Mouse (Mus musculus): ENCODE measurements around the gene Ano2. TPM values are rescaled to one million over a fixed set of nuclear protein-coding genes. Genes with fewer than 3 reads are reported as not detected.

Gene Ano2
- polyA plus RNA-seq, 2 experiments: 0.03 TPM; not detected in 1

DNA sequence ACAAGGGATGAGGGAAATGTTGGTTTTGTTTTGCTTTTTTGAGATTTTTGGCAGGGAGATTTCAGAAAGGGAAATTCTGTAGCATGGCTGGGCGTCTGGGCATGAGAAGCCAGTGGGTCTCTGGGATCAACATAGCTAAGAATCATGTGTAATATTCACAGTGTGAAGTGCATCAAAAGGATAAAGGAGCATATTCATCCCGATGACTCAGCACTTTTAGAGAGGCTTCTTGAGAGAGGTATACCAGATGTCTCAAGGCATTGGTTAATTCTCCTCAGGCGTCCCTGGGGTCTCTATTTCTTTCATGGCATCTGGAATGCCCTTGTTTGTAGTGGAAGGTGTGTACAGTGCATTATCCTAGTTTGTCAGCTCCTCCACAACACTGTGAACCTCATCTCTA, 18.4 kb upstream of the Ano2 start:
- Histone ChIP-seq H3K9me3 (ENCODE audit: control insufficient read depth, low read length) (no peaks in the 10 kb centered on the region), H3K27me3 (ENCODE audit: control insufficient read depth, insufficient read depth, low read length) (no peaks in the 10 kb centered on the region), H3K36me3 (replicated peaks; ENCODE audit: control insufficient read depth, insufficient read depth, low read depth) (no peaks in the 10 kb centered on the region), H3K4me1 (replicated peaks; ENCODE audit: control insufficient read depth in 2 of 2, insufficient read depth in 2 of 2, low read length in 1 of 2) (no peaks in the 10 kb centered on the region), H3K9ac (replicated peaks) (no peak overlapping the region), H3K4me2 (ENCODE audit: low read depth) (no peak overlapping the region), H3K27ac (no peak overlapping the region), H3K4me3 (ENCODE audit: insufficient read depth in 1 of 2, low read depth in 2 of 2, low read length in 2 of 2) (no peak overlapping the region)
- TF ChIP-seq CTCF (IDR thresholded peaks at IDR 0.05; ENCODE audit: low read depth) (no peak), EP300 (IDR thresholded peaks at IDR 0.05; ENCODE audit: low read depth) (no peak)
- 43% methylated on average over 3 of the region's 3 CpGs for WGBS (ENCODE audit: insufficient replicate concordance)
- DNase-seq (ENCODE audit: low read depth in 3 of 3, low spot score in 3 of 3): no peak
- no peak for ATAC-seq (ENCODE audit: insufficient read depth)

DNA sequence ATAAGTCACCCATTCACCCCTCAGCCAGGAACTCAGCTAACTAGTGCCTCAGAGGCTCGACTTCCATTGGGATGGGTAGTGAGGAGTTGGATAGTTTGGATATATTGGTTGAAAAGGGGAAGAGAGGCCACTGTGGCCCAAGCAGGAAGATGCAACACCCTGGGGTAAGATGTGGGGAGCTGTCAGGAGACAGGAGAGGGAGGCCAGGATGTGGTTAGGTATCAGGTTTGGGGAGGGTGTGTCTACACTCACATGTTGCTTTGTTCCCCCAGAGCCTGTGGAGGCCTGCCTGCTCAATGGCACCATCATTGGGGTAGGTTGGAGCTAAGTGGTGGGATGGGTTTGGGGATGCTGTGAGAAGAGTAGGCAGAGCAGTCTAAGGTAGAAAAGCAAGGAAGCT, 11.7 kb upstream of the Ano2 start:
- TF ChIP-seq CTCF (IDR thresholded peaks at IDR 0.05; ENCODE audit: low read depth): no peak
- TF ChIP-seq EP300 (IDR thresholded peaks at IDR 0.05; ENCODE audit: low read depth): no peak
- WGBS (ENCODE audit: insufficient replicate concordance): 31% methylated on average over 1 of the region's 1 CpGs

DNA sequence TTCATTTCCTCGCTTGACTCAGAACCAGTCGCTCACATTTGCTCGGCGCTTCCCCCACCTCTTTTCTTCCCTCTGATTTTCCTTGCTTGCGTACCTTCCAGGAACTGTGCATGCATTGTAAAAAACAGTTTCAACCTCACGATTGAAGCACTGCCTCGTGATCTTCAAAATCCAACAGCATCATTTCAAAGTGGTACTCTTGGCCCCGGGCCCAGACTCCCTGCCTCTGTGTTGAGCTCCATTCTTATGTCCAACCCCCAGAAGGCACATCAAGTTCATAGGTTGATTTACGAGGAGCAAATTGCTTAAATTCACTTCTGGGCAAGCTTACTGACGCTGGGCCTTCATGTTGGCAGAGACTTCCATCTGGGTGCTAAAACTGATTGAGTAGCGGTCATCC, 9.6 kb upstream of the Ano2 start:
- Histone ChIP-seq H3K4me2 (ENCODE audit: low read depth) (no peak overlapping the region), H3K4me1 (replicated peaks; ENCODE audit: control insufficient read depth in 2 of 2, insufficient read depth in 2 of 2, low read length in 1 of 2) (no peaks in the 10 kb centered on the region), H3K9me3 (ENCODE audit: control insufficient read depth, low read length) (no peaks in the 10 kb centered on the region), H3K27ac (no peak overlapping the region), H3K36me3 (replicated peaks; ENCODE audit: control insufficient read depth, insufficient read depth, low read depth) (no peaks in the 10 kb centered on the region), H3K4me3 (ENCODE audit: insufficient read depth in 1 of 2, low read depth in 2 of 2, low read length in 2 of 2) (no peak overlapping the region), H3K27me3 (ENCODE audit: control insufficient read depth, insufficient read depth, low read length) (no peaks in the 10 kb centered on the region), H3K9ac (replicated peaks) (no peak overlapping the region)
- DNase-seq (ENCODE audit: low read depth in 3 of 3, low spot score in 3 of 3) (no peak), ATAC-seq (ENCODE audit: insufficient read depth) (no peak)
- TF ChIP-seq EP300 (IDR thresholded peaks at IDR 0.05; ENCODE audit: low read depth): no peak
- no peak for TF ChIP-seq CTCF (IDR thresholded peaks at IDR 0.05; ENCODE audit: low read depth)
- WGBS (ENCODE audit: insufficient replicate concordance): 76% methylated on average over 11 of the region's 11 CpGs

More for the DNA sequence above, 11.7 kb upstream of the Ano2 start:
- Histone ChIP-seq H3K4me3 (ENCODE audit: insufficient read depth in 1 of 2, low read depth in 2 of 2, low read length in 2 of 2) (no peak overlapping the region), H3K27me3 (ENCODE audit: control insufficient read depth, insufficient read depth, low read length) (no peaks in the 10 kb centered on the region), H3K9me3 (ENCODE audit: control insufficient read depth, low read length) (no peaks in the 10 kb centered on the region), H3K27ac (no peak overlapping the region), H3K9ac (replicated peaks) (no peak overlapping the region), H3K4me1 (replicated peaks; ENCODE audit: control insufficient read depth in 2 of 2, insufficient read depth in 2 of 2, low read length in 1 of 2) (no peaks in the 10 kb centered on the region), H3K4me2 (ENCODE audit: low read depth) (no peak overlapping the region), H3K36me3 (replicated peaks; ENCODE audit: control insufficient read depth, insufficient read depth, low read depth) (no peaks in the 10 kb centered on the region)
- ATAC-seq (ENCODE audit: insufficient read depth): no peak
- DNase-seq (ENCODE audit: low read depth in 3 of 3, low spot score in 3 of 3): no peak

DNA sequence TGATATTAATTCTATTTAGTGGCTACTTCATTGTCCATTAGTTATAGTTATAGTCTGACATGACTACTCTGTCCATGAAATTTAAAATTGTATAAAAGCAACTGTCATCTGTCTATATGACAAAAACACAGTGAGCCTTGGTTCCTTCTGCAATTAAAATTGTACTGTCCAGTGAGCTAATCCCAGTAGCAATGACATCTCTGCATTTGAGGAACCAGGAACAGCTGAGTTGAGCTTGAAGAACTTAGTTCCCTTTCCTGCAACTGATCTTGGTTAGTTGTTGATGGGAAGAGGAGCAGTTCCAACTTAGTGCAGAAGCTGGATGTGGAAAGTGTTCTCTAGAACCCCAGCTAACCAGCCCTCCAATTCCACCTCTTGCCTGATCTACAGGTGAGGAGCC, 4.8 kb upstream of the Ano2 start:
- Histone ChIP-seq H3K9ac (replicated peaks) (no peak overlapping the region), H3K4me2 (ENCODE audit: low read depth) (no peak overlapping the region), H3K36me3 (replicated peaks; ENCODE audit: control insufficient read depth, insufficient read depth, low read depth) (no peaks in the 10 kb centered on the region), H3K27ac (no peak overlapping the region), H3K27me3 (ENCODE audit: control insufficient read depth, insufficient read depth, low read length) (no peaks in the 10 kb centered on the region), H3K9me3 (ENCODE audit: control insufficient read depth, low read length) (no peaks in the 10 kb centered on the region), H3K4me1 (replicated peaks; ENCODE audit: control insufficient read depth in 2 of 2, insufficient read depth in 2 of 2, low read length in 1 of 2) (no peaks in the 10 kb centered on the region), H3K4me3 (ENCODE audit: insufficient read depth in 1 of 2, low read depth in 2 of 2, low read length in 2 of 2) (no peak overlapping the region)
- TF ChIP-seq EP300 (IDR thresholded peaks at IDR 0.05; ENCODE audit: low read depth) (no peak), CTCF (IDR thresholded peaks at IDR 0.05; ENCODE audit: low read depth) (no peak)
- ATAC-seq (ENCODE audit: insufficient read depth): no peak
- no peak for DNase-seq (ENCODE audit: low read depth in 3 of 3, low spot score in 3 of 3)

DNA sequence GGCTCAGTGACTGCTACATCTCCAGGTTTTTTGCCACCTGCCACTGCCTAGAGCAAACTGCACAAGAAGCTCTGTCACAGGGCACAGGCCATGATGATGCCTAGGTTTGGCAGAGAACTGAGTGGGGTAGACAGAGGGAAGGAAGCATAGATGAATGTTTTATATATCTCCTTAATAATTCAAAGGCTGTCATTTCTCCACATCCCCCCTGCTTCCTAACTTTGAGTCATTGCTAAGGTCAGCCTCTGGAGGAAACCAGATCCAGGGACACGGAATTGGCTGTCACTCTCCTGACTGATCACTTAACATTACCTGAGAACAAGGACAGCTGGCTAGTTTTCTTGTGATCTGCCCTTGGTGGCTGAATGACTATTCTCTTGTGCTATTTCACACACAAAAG, 2.2 kb upstream of the Ano2 start:
- Histone ChIP-seq H3K4me1 (replicated peaks; ENCODE audit: control insufficient read depth in 2 of 2, insufficient read depth in 2 of 2, low read length in 1 of 2) (no peaks in the 10 kb centered on the region), H3K4me3 (ENCODE audit: insufficient read depth in 1 of 2, low read depth in 2 of 2, low read length in 2 of 2) (no peak overlapping the region), H3K27me3 (ENCODE audit: control insufficient read depth, insufficient read depth, low read length) (no peaks in the 10 kb centered on the region), H3K36me3 (replicated peaks; ENCODE audit: control insufficient read depth, insufficient read depth, low read depth) (no peaks in the 10 kb centered on the region), H3K4me2 (ENCODE audit: low read depth) (no peak overlapping the region), H3K9me3 (ENCODE audit: control insufficient read depth, low read length) (no peaks in the 10 kb centered on the region), H3K27ac (no peak overlapping the region), H3K9ac (replicated peaks) (no peak overlapping the region)
- WGBS (ENCODE audit: insufficient replicate concordance): 24% methylated on average over 1 of the region's 1 CpGs
- DNase-seq (ENCODE audit: low read depth in 3 of 3, low spot score in 3 of 3) (no peak), ATAC-seq (ENCODE audit: insufficient read depth) (no peak)
- no peak for TF ChIP-seq EP300 (IDR thresholded peaks at IDR 0.05; ENCODE audit: low read depth)
- TF ChIP-seq CTCF (IDR thresholded peaks at IDR 0.05; ENCODE audit: low read depth): no peak

All from liver, embryonic 14.5 days (tissue).